Mouse (Mus musculus): ENCODE data around the gene Rab20.

- TF ChIP-seq POLR2A (IDR thresholded peaks at IDR 0.05; ENCODE audit: insufficient read depth, low read depth, low read length) (no peak), CTCF (IDR thresholded peaks at IDR 0.05) (no peak)
Measured at GRCm38 (mm10) chr8:11452974-11453373, 25.5 kb downstream of the Rab20 start.
